16 mouse cellular contexts compared by ENCODE assay signal in genomic region chr12:82612769-82613660, GRCm38 (mm10). TPM values are rescaled to one million over a fixed set of nuclear protein-coding genes. Genes with fewer than 3 reads are reported as not detected.
DNase-seq lines count a peak whose midpoint lies in the region; ATAC-seq and TF ChIP-seq lines count a peak whose summit lies in the region.
"Had no signal": no experiment of that assay in that cellular context is flagged by ENCODE, and none has a peak within 500 bp of the region (broad histone marks: within the 10 kb centered on the region; RNA-seq: fewer than 3 reads in every experiment).

No protein-coding gene starts in this region.

- no peak for ATAC-seq in heart, embryonic 16.5 days (replicated peaks; ENCODE audit: extremely low read depth, insufficient read depth, low FRiP score)
- ATAC-seq in intestine, embryonic 15.5 days: peak; percentile 68
- ATAC-seq: midbrain, embryonic 16.5 days had no signal

- peaks cover 2% of the 10 kb centered on the region; the same call in 1 of the 2 replicates for H3K9me3 ChIP-seq in heart, embryonic 16.5 days (replicated peaks; ENCODE audit: control insufficient read depth, low read length)
- no peaks in the 10 kb centered on the region for H3K9me3 ChIP-seq in intestine, embryonic 15.5 days
- H3K9me3 ChIP-seq: forebrain, embryonic 12.5 days; limb, embryonic 15.5 days had no signal

- no peak overlapping the region for H3K4me3 ChIP-seq in gastrocnemius, adult 2 months
- H3K4me3 ChIP-seq in heart, embryonic 16.5 days (ENCODE audit: low read length): no peak overlapping the region
- H3K4me3 ChIP-seq in intestine, embryonic 15.5 days (replicated peaks): no peak overlapping the region
- H3K4me3 ChIP-seq: forebrain, embryonic 12.5 days; left cerebral cortex, adult 2 months; limb, embryonic 15.5 days had no signal

- H3K4me1 ChIP-seq in heart, embryonic 16.5 days (ENCODE audit: control insufficient read depth, insufficient read depth, low read length): peaks cover 22% of the 10 kb centered on the region
- H3K4me1 ChIP-seq in intestine, embryonic 15.5 days (replicated peaks): peaks cover 9% of the 10 kb centered on the region

- intact Hi-C loops in gastrocnemius, adult 2 months (cut with DNase I): no loop called here
- intact Hi-C loops in left cerebral cortex, postnatal 4 days (cut with DNase I): loop anchor here (10.0 kb wide), 3 partner anchors 118 to 402 kb away; no protein-coding TSS in a partner anchor

- 55% methylated on average over 13 of the region's 13 CpGs for WGBS in heart, embryonic 16.5 days
- 61% methylated on average over 13 of the region's 13 CpGs for WGBS in intestine, embryonic 15.5 days

- H3K27ac ChIP-seq in gastrocnemius, adult 2 months: 0 out of 2 replicates have a peak overlapping the region, but pooled peaks have one; percentile 24
- peak overlapping the region; percentile 48; the same call in 1 of the 2 replicates for H3K27ac ChIP-seq in heart, embryonic 16.5 days (ENCODE audit: low read length)
- H3K27ac ChIP-seq in intestine, embryonic 15.5 days: no peak overlapping the region; the same call in 1 of the 2 replicates
- H3K27ac ChIP-seq: forebrain, embryonic 12.5 days; hindbrain, embryonic 14.5 days; left cerebral cortex, adult 2 months; limb, embryonic 15.5 days had no signal

- DNase-seq in gastrocnemius, adult 2 months: no peak
- DNase-seq in gastrocnemius, postnatal 10 days: no peak
- peak; percentile 26 to 54 for DNase-seq in lung, postnatal 4 days
- DNase-seq in urinary bladder, postnatal 25 days (ENCODE audit: low spot score): no peak
- DNase-seq in left cerebral cortex, postnatal 4 days: no peak
- DNase-seq in kidney, postnatal 4 days: no peak
- DNase-seq: adrenal gland, postnatal 14 days; cerebellum, adult 8-10 months; thymus, adult 2 months had no signal

- H3K27me3 ChIP-seq in heart, embryonic 16.5 days (ENCODE audit: control insufficient read depth, insufficient read depth, low read length): peaks cover 7% of the 10 kb centered on the region
- peaks cover 14% of the 10 kb centered on the region for H3K27me3 ChIP-seq in intestine, embryonic 15.5 days (replicated peaks)

- H3K36me3 ChIP-seq in heart, embryonic 16.5 days (ENCODE audit: control insufficient read depth, insufficient read depth): no peaks in the 10 kb centered on the region
- no peaks in the 10 kb centered on the region for H3K36me3 ChIP-seq in intestine, embryonic 15.5 days
- H3K36me3 ChIP-seq: forebrain, embryonic 12.5 days; limb, embryonic 15.5 days had no signal

- no peak overlapping the region for H3K4me2 ChIP-seq in heart, embryonic 16.5 days (ENCODE audit: low read depth, low read length)
- no peak overlapping the region for H3K4me2 ChIP-seq in intestine, embryonic 15.5 days (replicated peaks)
- H3K4me2 ChIP-seq: forebrain, embryonic 12.5 days; hindbrain, embryonic 14.5 days; limb, embryonic 15.5 days had no signal

- no peak for TF ChIP-seq CTCF in gastrocnemius, adult 2 months (IDR thresholded peaks at IDR 0.05)

- no peak overlapping the region for H3K9ac ChIP-seq in heart, embryonic 16.5 days (ENCODE audit: low read length)
- no peak overlapping the region for H3K9ac ChIP-seq in intestine, embryonic 15.5 days
- H3K9ac ChIP-seq: forebrain, embryonic 12.5 days; hindbrain, embryonic 14.5 days; limb, embryonic 15.5 days had no signal

RNA-seq across cellular contexts. Expression of gene Rgs6, which starts 24.9 kb away (rescaled TPM):
- total RNA-seq in gastrocnemius, adult 2 months (2021): under 1 TPM; 0.61 to 0.75 TPM
- 1 to 10 TPM; 2.6 to 2.8 TPM for total RNA-seq in gastrocnemius, postnatal 10 days (2021)
- polyA plus RNA-seq in heart, embryonic 16.5 days (2015; fragmentation: Nextera tagmentation; extraction: Ambion mirVana): 11.5 and 11.7 TPM in 2 replicates
- polyA plus RNA-seq in intestine, embryonic 15.5 days (2015; fragmentation: Nextera tagmentation; extraction: Ambion mirVana): 1.7 and 1.9 TPM in 2 replicates
- total RNA-seq in left cerebral cortex, postnatal 4 days (2021): 10 to 100 TPM; 65.4 to 79.4 TPM

Comparison
In these comparisons a context has a peak if more than half of its experiments do, and no peak if none do; other contexts are left out.
1. DNase-seq: peak in lung, postnatal 4 days (2 of 2); none in gastrocnemius, adult 2 months (single experiment), gastrocnemius, postnatal 10 days (single experiment), urinary bladder, postnatal 25 days (single experiment), left cerebral cortex, postnatal 4 days (single experiment) and kidney, postnatal 4 days (0 of 2).
2. RNA of gene Rgs6, which starts 24.9 kb away (total RNA-seq): 65.4 to 79.4 TPM in left cerebral cortex, postnatal 4 days; 2.6 to 2.8 TPM in gastrocnemius, postnatal 10 days and 0.61 to 0.75 TPM in gastrocnemius, adult 2 months; every median in the first group is over 10 times any median in the second.